Mouse (Mus musculus): ENCODE measurements around the gene Car6.

The Car6 gene

GRCm38 (mm10) chr4:150228581-150229348 is 27.6 kb upstream of the Car6 start:
- no peak for DNase-seq (ENCODE audit: low spot score)

- DNase-seq (ENCODE audit: low spot score), result no peak
Observed at GRCm38 (mm10) chr4:150226818-150227688, 25.9 kb upstream of the Car6 start.

GRCm38 (mm10) chr4:150225700-150226099 is 24.6 kb upstream of the Car6 start:
- DNase-seq (ENCODE audit: low spot score), result no peak

- DNase-seq (ENCODE audit: low spot score), result no peak
Observed at GRCm38 (mm10) chr4:150223830-150224229, 22.7 kb upstream of the Car6 start.

GRCm38 (mm10) chr4:150221017-150221640 is 20.0 kb upstream of the Car6 start:
- no peak for DNase-seq (ENCODE audit: low spot score)

- DNase-seq (ENCODE audit: low spot score), result peak; percentile 73
Observed at GRCm38 (mm10) chr4:150220584-150220983, 19.5 kb upstream of the Car6 start.

GRCm38 (mm10) chr4:150219501-150220292 is 18.6 kb upstream of the Car6 start:
- peak; percentile 83 for DNase-seq (ENCODE audit: low spot score)

GRCm38 (mm10) chr4:150217935-150218334 is 16.8 kb upstream of the Car6 start:
- no peak for DNase-seq (ENCODE audit: low spot score)

- no peak for DNase-seq (ENCODE audit: low spot score)
Observed at GRCm38 (mm10) chr4:150217042-150217554, 16.0 kb upstream of the Car6 start.

GRCm38 (mm10) chr4:150216423-150216822 is 15.3 kb upstream of the Car6 start:
- DNase-seq (ENCODE audit: low spot score), result no peak

- DNase-seq (ENCODE audit: low spot score), result peak; percentile 51
Observed at GRCm38 (mm10) chr4:150213910-150214309, 12.8 kb upstream of the Car6 start.

GRCm38 (mm10) chr4:150212553-150212971 is 11.4 kb upstream of the Car6 start:
- DNase-seq (ENCODE audit: low spot score), result peak; percentile 90

GRCm38 (mm10) chr4:150211930-150212552 is 10.9 kb upstream of the Car6 start:
- no peak for DNase-seq (ENCODE audit: low spot score)

- DNase-seq (ENCODE audit: low spot score), result no peak
Observed at GRCm38 (mm10) chr4:150210306-150210705, 9.2 kb upstream of the Car6 start.

GRCm38 (mm10) chr4:150209751-150210150 is 8.6 kb upstream of the Car6 start:
- no peak for DNase-seq (ENCODE audit: low spot score)

- DNase-seq (ENCODE audit: low spot score), result no peak
Observed at GRCm38 (mm10) chr4:150204877-150205276, 3.7 kb upstream of the Car6 start.

- DNase-seq (ENCODE audit: low spot score), result no peak
Observed at GRCm38 (mm10) chr4:150202702-150203101, 1.6 kb upstream of the Car6 start.

- no peak for DNase-seq (ENCODE audit: low spot score)
Observed at GRCm38 (mm10) chr4:150198268-150198667, 2.9 kb downstream of the Car6 start.

- peak; percentile 70 for DNase-seq (ENCODE audit: low spot score)
Observed at GRCm38 (mm10) chr4:150193915-150194314, 7.2 kb downstream of the Car6 start.

- no peak for DNase-seq (ENCODE audit: low spot score)
Observed at GRCm38 (mm10) chr4:150192199-150192598, 8.9 kb downstream of the Car6 start.

- no peak for DNase-seq (ENCODE audit: low spot score)
Observed at GRCm38 (mm10) chr4:150188236-150188635, 12.9 kb downstream of the Car6 start.

Data from embryo, embryonic 10 days (tissue).